Mouse (Mus musculus): ENCODE data around the gene Fgfr2. TPM values are rescaled to one million over a fixed set of nuclear protein-coding genes. Genes with fewer than 3 reads are reported as not detected.
A peak's percentile ranks its signal among the peaks of the same experiment; 100 is the strongest.

The Fgfr2 gene
- polyA plus RNA-seq, 1 experiment from 2014 or later: 33.9 TPM

- H3K4me1 ChIP-seq (replicated peaks): peaks cover 25% of the 10 kb centered on the region
- no peak overlapping the region for H3K4me2 ChIP-seq
- peak overlapping the region; percentile 67 for H3K27ac ChIP-seq
- H3K9ac ChIP-seq: no peak overlapping the region
- no peaks in the 10 kb centered on the region for H3K9me3 ChIP-seq
- no peaks in the 10 kb centered on the region for H3K36me3 ChIP-seq
- ATAC-seq (ENCODE audit: low FRiP score): no peak
- 42% methylated on average over 4 of the region's 4 CpGs for WGBS
- no peak overlapping the region for H3K4me3 ChIP-seq
- H3K27me3 ChIP-seq: no peaks in the 10 kb centered on the region
Measured at GRCm38 (mm10) chr7:132429324-132429723, 693.8 kb downstream of the Fgfr2 start.

- H3K27ac ChIP-seq: no peak overlapping the region
- no peaks in the 10 kb centered on the region for H3K9me3 ChIP-seq
- no peak for ATAC-seq (ENCODE audit: low FRiP score)
- 97% methylated on average over 4 of the region's 4 CpGs for WGBS
- H3K4me2 ChIP-seq: no peak overlapping the region
- H3K9ac ChIP-seq: no peak overlapping the region
- H3K4me1 ChIP-seq (replicated peaks): peaks cover 25% of the 10 kb centered on the region
- no peak overlapping the region for H3K4me3 ChIP-seq
- H3K27me3 ChIP-seq: no peaks in the 10 kb centered on the region
- H3K36me3 ChIP-seq: no peaks in the 10 kb centered on the region
Measured at GRCm38 (mm10) chr7:132428308-132428707, 694.8 kb downstream of the Fgfr2 start.

- no peak for ATAC-seq (ENCODE audit: low FRiP score)
- WGBS: 35% methylated on average over 5 of the region's 5 CpGs
- no peak overlapping the region for H3K9ac ChIP-seq
- no peak overlapping the region for H3K4me3 ChIP-seq
- H3K27ac ChIP-seq: peak overlapping the region; percentile 5; the same call in 1 of the 2 replicates
- no peak overlapping the region for H3K4me2 ChIP-seq
- H3K27me3 ChIP-seq: no peaks in the 10 kb centered on the region
- no peaks in the 10 kb centered on the region for H3K9me3 ChIP-seq
- no peaks in the 10 kb centered on the region for H3K36me3 ChIP-seq
- peaks cover 25% of the 10 kb centered on the region for H3K4me1 ChIP-seq (replicated peaks)
Measured at GRCm38 (mm10) chr7:132426069-132426468, 697.1 kb downstream of the Fgfr2 start.

GRCm38 (mm10) chr7:132425364-132425999, 697.7 kb downstream of the Fgfr2 start:
- no peaks in the 10 kb centered on the region for H3K36me3 ChIP-seq
- no peaks in the 10 kb centered on the region for H3K27me3 ChIP-seq
- no peak for ATAC-seq (ENCODE audit: low FRiP score)
- H3K4me3 ChIP-seq: no peak overlapping the region
- H3K4me2 ChIP-seq: no peak overlapping the region
- peak overlapping the region; percentile 5 for H3K27ac ChIP-seq
- no peak overlapping the region for H3K9ac ChIP-seq
- no peaks in the 10 kb centered on the region for H3K9me3 ChIP-seq
- peaks cover 25% of the 10 kb centered on the region for H3K4me1 ChIP-seq (replicated peaks)
- WGBS: 39% methylated on average over 11 of the region's 11 CpGs

- no peaks in the 10 kb centered on the region for H3K36me3 ChIP-seq
- no peaks in the 10 kb centered on the region for H3K9me3 ChIP-seq
- 88% methylated on average over 5 of the region's 5 CpGs for WGBS
- no peak overlapping the region for H3K9ac ChIP-seq
- H3K4me2 ChIP-seq: no peak overlapping the region
- no peak overlapping the region for H3K4me3 ChIP-seq
- no peaks in the 10 kb centered on the region for H3K27me3 ChIP-seq
- peaks cover 16% of the 10 kb centered on the region for H3K4me1 ChIP-seq (replicated peaks)
- H3K27ac ChIP-seq: no peak overlapping the region
- no peak for ATAC-seq (ENCODE audit: low FRiP score)
Measured at GRCm38 (mm10) chr7:132423570-132423969, 699.6 kb downstream of the Fgfr2 start.

GRCm38 (mm10) chr7:132419378-132420255, 703.5 kb downstream of the Fgfr2 start:
- WGBS: 92% methylated on average over 10 of the region's 10 CpGs
- Histone ChIP-seq H3K36me3 (no peaks in the 10 kb centered on the region), H3K4me1 (replicated peaks) (peaks cover 13% of the 10 kb centered on the region), H3K27ac (no peak overlapping the region), H3K9ac (no peak overlapping the region), H3K4me2 (no peak overlapping the region), H3K4me3 (no peak overlapping the region), H3K27me3 (no peaks in the 10 kb centered on the region), H3K9me3 (no peaks in the 10 kb centered on the region)
- no peak for ATAC-seq (ENCODE audit: low FRiP score)

GRCm38 (mm10) chr7:132416866-132417265, 706.3 kb downstream of the Fgfr2 start:
- Histone ChIP-seq H3K27ac (peak overlapping the region; percentile 13; the same call in 1 of the 2 replicates), H3K4me2 (no peak overlapping the region), H3K27me3 (no peaks in the 10 kb centered on the region), H3K4me1 (replicated peaks) (peaks cover 27% of the 10 kb centered on the region), H3K36me3 (no peaks in the 10 kb centered on the region), H3K9ac (no peak overlapping the region), H3K4me3 (no peak overlapping the region), H3K9me3 (no peaks in the 10 kb centered on the region)
- no peak for ATAC-seq (ENCODE audit: low FRiP score)
- 46% methylated on average over 9 of the region's 9 CpGs for WGBS

- H3K4me2 ChIP-seq: no peak overlapping the region
- H3K9ac ChIP-seq: no peak overlapping the region
- H3K27ac ChIP-seq: no peak overlapping the region
- no peaks in the 10 kb centered on the region for H3K9me3 ChIP-seq
- no peak overlapping the region for H3K4me3 ChIP-seq
- no peaks in the 10 kb centered on the region for H3K27me3 ChIP-seq
- no peak for ATAC-seq (ENCODE audit: low FRiP score)
- H3K36me3 ChIP-seq: no peaks in the 10 kb centered on the region
- peaks cover 27% of the 10 kb centered on the region for H3K4me1 ChIP-seq (replicated peaks)
Measured at GRCm38 (mm10) chr7:132415866-132416265, 707.3 kb downstream of the Fgfr2 start.

GRCm38 (mm10) chr7:132412520-132412919, 710.6 kb downstream of the Fgfr2 start:
- H3K4me1 ChIP-seq (replicated peaks): peaks cover 27% of the 10 kb centered on the region
- no peak overlapping the region for H3K27ac ChIP-seq
- no peaks in the 10 kb centered on the region for H3K9me3 ChIP-seq
- no peak overlapping the region for H3K4me2 ChIP-seq
- H3K4me3 ChIP-seq: no peak overlapping the region
- no peaks in the 10 kb centered on the region for H3K27me3 ChIP-seq
- H3K9ac ChIP-seq: no peak overlapping the region
- no peaks in the 10 kb centered on the region for H3K36me3 ChIP-seq
- 59% methylated on average over 2 of the region's 2 CpGs for WGBS
- ATAC-seq (ENCODE audit: low FRiP score): no peak

- Histone ChIP-seq H3K9ac (no peak overlapping the region), H3K27me3 (no peaks in the 10 kb centered on the region), H3K27ac (no peak overlapping the region), H3K36me3 (no peaks in the 10 kb centered on the region), H3K4me1 (replicated peaks) (peaks cover 21% of the 10 kb centered on the region), H3K9me3 (no peaks in the 10 kb centered on the region), H3K4me2 (no peak overlapping the region), H3K4me3 (no peak overlapping the region)
- ATAC-seq (ENCODE audit: low FRiP score): no peak
- WGBS: 77% methylated on average over 2 of the region's 2 CpGs
Measured at GRCm38 (mm10) chr7:132411708-132412107, 711.4 kb downstream of the Fgfr2 start.

- H3K36me3 ChIP-seq: no peaks in the 10 kb centered on the region
- no peaks in the 10 kb centered on the region for H3K9me3 ChIP-seq
- H3K4me1 ChIP-seq (replicated peaks): peaks cover 18% of the 10 kb centered on the region
- no peak for ATAC-seq (ENCODE audit: low FRiP score)
- H3K27ac ChIP-seq: no peak overlapping the region
- no peaks in the 10 kb centered on the region for H3K27me3 ChIP-seq
- no peak overlapping the region for H3K4me3 ChIP-seq
- 85% methylated on average over 4 of the region's 4 CpGs for WGBS
- no peak overlapping the region for H3K4me2 ChIP-seq
- H3K9ac ChIP-seq: no peak overlapping the region
Measured at GRCm38 (mm10) chr7:132410958-132411357, 712.2 kb downstream of the Fgfr2 start.

- no peak overlapping the region for H3K9ac ChIP-seq
- no peak for ATAC-seq (ENCODE audit: low FRiP score)
- no peaks in the 10 kb centered on the region for H3K9me3 ChIP-seq
- H3K27me3 ChIP-seq: no peaks in the 10 kb centered on the region
- H3K4me1 ChIP-seq (replicated peaks): peaks cover 25% of the 10 kb centered on the region
- 91% methylated on average over 3 of the region's 3 CpGs for WGBS
- H3K27ac ChIP-seq: no peak overlapping the region
- no peak overlapping the region for H3K4me2 ChIP-seq
- H3K36me3 ChIP-seq: no peaks in the 10 kb centered on the region
- H3K4me3 ChIP-seq: no peak overlapping the region
Measured at GRCm38 (mm10) chr7:132409890-132410289, 713.3 kb downstream of the Fgfr2 start.
